Mouse (Mus musculus) left cerebral cortex, adult 2 months (tissue): ENCODE results near the gene Tpo. TPM values are rescaled to one million over a fixed set of nuclear protein-coding genes. Genes with fewer than 3 reads are reported as not detected.

Experiments used
- DNase-seq, 2 experiments: peaks; one replicate each; pipeline ENCODE4 v3.0.0; 2021 to 2022; ENCODE audit warnings: low spot score in 2 of 2, mixed read lengths in 1 of 2; ENCODE audit errors: extremely low spot score in 1 of 2
- H3K27ac ChIP-seq: fragments of 200-600 bp; 2 replicates; pipeline ENCODE4 v1.8.1; 2022
- H3K4me3 ChIP-seq: fragments of 200-600 bp; 2 replicates; pipeline ENCODE4 v1.8.1; 2022
- CTCF ChIP-seq: fragments of 200-600 bp; IDR thresholded peaks from 2 replicates; pipeline ENCODE4 v1.8.1; 2022; ENCODE audit warnings: antibody characterized with exemption, mild to moderate bottlenecking, moderate library complexity
- intact Hi-C: fragments of 180-260 bp; cut with DNase I; formaldehyde crosslinking; loops from one replicate; pipeline ENCODE4 v1.15.1; 2025
- total RNA-seq, 2 experiments: library from RNA; stranded (reverse); gene quantifications; 2 replicates each; pipeline ENCODE4 v1.2.3; 2021

The Tpo gene
- total RNA-seq, 2 experiments from 2014 or later: 0.41 to 0.61 TPM

DNA sequence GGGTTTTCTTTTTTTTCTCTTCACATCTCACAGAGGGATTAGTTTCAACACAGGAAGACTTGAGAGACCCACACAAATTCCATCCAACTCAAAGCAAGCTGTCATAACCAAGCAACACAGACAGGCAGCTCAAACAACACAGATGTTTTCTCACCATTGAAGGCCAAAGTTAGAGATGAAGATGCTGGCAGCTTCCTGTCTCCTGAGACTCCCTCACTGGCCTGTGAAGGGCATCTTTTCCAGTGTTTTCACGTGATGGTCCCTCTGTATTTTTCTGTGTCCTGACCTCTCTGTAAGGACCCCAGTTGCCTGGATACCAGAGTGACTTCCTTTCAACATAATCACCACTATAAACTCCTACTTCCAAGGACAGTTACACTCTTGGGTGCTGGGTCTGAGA is 97.0 kb downstream of the Tpo start:
- TF ChIP-seq CTCF: no peak
- no peak for DNase-seq
- intact Hi-C loops: no loop called here
- Histone ChIP-seq H3K4me3 (no peak overlapping the region), H3K27ac (no peak overlapping the region)

GRCm38 (mm10) chr12:30034681-30035080 is 97.7 kb downstream of the Tpo start:
- Histone ChIP-seq H3K27ac (no peak overlapping the region), H3K4me3 (no peak overlapping the region)
- TF ChIP-seq CTCF: no peak
- no peak for DNase-seq
- intact Hi-C loops: no loop called here

DNA sequence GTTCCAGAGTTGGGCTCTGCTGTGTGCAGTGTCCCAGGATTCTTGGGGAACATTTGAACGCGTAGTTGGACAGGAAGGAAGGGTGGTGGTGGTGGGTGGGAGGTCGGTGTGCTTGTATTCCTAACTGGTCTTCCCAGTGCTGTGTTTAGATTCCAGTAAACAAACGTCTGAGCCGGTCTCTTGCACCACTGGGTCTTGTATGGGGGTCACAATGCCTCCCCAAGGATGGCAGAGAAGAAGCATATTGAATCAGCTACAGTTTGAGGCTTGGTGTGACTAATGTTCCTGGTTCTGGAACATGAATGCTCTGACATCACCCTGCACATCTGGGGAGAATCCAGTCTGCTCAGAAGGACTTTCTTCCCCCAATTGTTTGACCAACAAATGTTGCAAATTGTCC is 101.9 kb downstream of the Tpo start:
- Histone ChIP-seq H3K27ac (no peak overlapping the region), H3K4me3 (no peak overlapping the region)
- intact Hi-C loops: no loop called here
- TF ChIP-seq CTCF: no peak
- no peak for DNase-seq

DNA sequence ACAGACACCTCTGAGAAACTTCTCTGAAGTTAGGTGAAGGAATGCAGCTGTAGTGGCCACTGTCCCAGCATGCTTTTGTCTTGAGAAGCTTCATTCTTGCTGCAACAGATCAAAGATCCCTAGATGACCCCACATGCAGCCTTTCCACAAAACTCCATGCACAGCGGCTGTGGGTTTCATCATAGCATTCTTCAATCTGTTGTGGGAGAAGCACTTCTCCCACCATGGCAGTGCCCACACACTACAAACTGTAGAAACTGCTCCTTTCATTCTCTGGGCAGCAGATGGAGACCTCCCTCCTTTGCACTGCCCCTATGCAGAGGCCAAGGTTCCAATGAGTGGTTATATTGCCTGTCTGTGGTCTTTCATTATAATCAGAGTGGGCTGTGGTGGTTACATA is 103.3 kb downstream of the Tpo start:
- H3K27ac ChIP-seq: no peak overlapping the region
- no peak for DNase-seq
- H3K4me3 ChIP-seq: no peak overlapping the region
- no peak for TF ChIP-seq CTCF
- intact Hi-C loops: no loop called here

DNA sequence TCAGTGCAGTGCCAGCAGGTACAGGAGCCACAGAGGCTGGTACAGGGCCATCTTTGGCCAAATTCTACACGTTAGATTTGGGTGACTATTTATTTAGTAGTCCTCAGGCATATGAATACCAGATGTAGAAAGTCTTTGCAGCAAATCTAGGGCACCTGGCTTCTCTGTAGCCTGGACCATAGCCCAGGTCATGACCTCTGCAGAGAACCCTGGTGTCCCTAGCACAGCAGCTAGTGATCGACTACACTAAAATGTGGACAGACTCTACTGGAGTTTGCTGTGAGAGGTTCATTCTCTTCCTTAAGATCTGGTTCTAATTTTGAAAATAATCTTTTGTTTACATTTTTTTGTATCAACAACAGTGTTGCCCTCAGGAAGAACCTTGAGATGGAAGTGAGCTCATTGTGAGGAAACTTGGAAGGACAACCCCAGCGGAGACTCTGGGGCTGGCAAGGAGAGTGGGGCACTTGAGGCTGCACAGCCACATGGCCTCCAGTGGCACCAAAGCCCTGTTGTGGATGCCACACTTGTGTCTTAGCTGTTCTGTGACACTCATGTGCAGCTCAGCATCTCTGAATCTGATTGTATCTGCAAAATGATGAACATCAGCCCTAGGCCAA is 104.6 kb downstream of the Tpo start:
- intact Hi-C loops: no loop called here
- DNase-seq: no peak
- TF ChIP-seq CTCF: no peak
- Histone ChIP-seq H3K4me3 (no peak overlapping the region), H3K27ac (no peak overlapping the region)

- Histone ChIP-seq H3K27ac (no peak overlapping the region), H3K4me3 (no peak overlapping the region)
- intact Hi-C loops: no loop called here
- DNase-seq: no peak
- TF ChIP-seq CTCF: no peak
These were observed 108.1 kb downstream of the Tpo start for GRCm38 (mm10) chr12:30024264-30024825.

- TF ChIP-seq CTCF: no peak
- no peak for DNase-seq
- no peak overlapping the region for H3K4me3 ChIP-seq
- intact Hi-C loops: no loop called here
- H3K27ac ChIP-seq: no peak overlapping the region
These were observed 108.9 kb downstream of the Tpo start for GRCm38 (mm10) chr12:30023491-30023890.

DNA sequence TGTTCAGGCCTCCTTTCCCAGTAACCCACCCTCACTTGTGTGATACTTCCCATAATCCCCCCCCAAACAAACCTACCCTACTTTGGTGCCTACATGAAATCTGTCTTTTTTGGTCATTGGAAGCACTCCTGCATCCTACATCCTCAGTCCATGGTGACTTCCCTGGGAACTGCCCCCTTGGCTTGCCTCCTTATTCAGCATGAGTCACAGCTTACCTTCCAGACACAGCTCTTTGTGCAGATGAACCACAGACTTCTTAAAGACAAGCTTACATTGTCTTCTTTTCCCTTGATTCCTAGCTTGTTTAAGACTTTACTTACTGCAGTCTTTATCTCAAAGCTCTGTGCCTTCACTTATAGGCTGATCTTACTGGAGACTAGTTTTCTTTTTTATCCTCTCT is 112.0 kb downstream of the Tpo start:
- intact Hi-C loops: loop anchor here (2.0 kb wide), 1 partner anchor 82 kb away; no protein-coding TSS in a partner anchor
- TF ChIP-seq CTCF: no peak
- H3K27ac ChIP-seq: no peak overlapping the region
- DNase-seq: no peak
- H3K4me3 ChIP-seq: no peak overlapping the region

- DNase-seq: no peak
- no peak for TF ChIP-seq CTCF
- intact Hi-C loops: no loop called here
- no peak overlapping the region for H3K27ac ChIP-seq
- no peak overlapping the region for H3K4me3 ChIP-seq
These were observed 115.3 kb downstream of the Tpo start for GRCm38 (mm10) chr12:30017131-30017530.

- TF ChIP-seq CTCF: no peak
- Histone ChIP-seq H3K4me3 (no peak overlapping the region), H3K27ac (no peak overlapping the region; the same call in 1 of the 2 replicates)
- no peak for DNase-seq
- intact Hi-C loops: no loop called here
These were observed 116.9 kb downstream of the Tpo start for GRCm38 (mm10) chr12:30015501-30015900.

DNA sequence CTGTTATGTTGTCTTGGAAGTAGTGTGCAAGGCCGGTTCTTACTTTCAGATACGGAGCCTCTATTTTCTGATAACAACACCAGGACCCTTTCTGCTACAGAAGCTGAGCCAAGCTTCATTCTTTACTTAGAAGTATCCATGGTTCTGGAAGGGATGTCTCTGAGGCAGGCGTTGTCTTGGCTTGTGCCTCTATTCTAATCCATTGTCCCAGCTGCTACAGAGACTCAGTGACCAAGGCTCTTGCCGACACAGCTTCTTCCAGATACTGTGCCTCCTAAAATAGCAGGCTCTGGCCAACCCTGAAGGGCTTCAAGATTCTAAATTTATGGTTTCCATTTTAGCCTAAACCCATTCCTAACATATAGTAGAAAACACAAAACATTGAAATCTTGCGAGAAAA is 123.7 kb downstream of the Tpo start:
- Histone ChIP-seq H3K27ac (no peak overlapping the region), H3K4me3 (no peak overlapping the region)
- DNase-seq: no peak
- intact Hi-C loops: no loop called here
- TF ChIP-seq CTCF: no peak

- no peak for DNase-seq
- intact Hi-C loops: no loop called here
- Histone ChIP-seq H3K27ac (no peak overlapping the region), H3K4me3 (no peak overlapping the region)
- no peak for TF ChIP-seq CTCF
These were observed 125.8 kb downstream of the Tpo start for GRCm38 (mm10) chr12:30006586-30006985.

Other genes starting within 250 kb of the Tpo start
- 10 to 100 TPM; 51.7 to 61.5 TPM for gene Pxdn, start 195.0 kb downstream of the Tpo start, total RNA-seq
- 1 to 10 TPM; 7.9 to 8.4 TPM for gene Sntg2, start 240.8 kb upstream of the Tpo start, total RNA-seq